Mouse (Mus musculus): ENCODE measurements around the gene Gm17374. TPM values are rescaled to one million over a fixed set of nuclear protein-coding genes. Genes with fewer than 3 reads are reported as not detected.
"Not testable (repeated sequence)": the region's sequence is repeated elsewhere in the genome, so short reads cannot be mapped to it uniquely, and the experiment has no call there.

The Gm17374 gene
- polyA plus RNA-seq (2015; fragmentation: Nextera tagmentation; extraction: Ambion mirVana), result not detected in 2 replicates

- H3K4me2 ChIP-seq (replicated peaks); H3K27me3 ChIP-seq; H3K9ac ChIP-seq; H3K4me1 ChIP-seq; H3K4me3 ChIP-seq (replicated peaks); ATAC-seq (ENCODE audit: insufficient number of reproducible peaks, low FRiP score, low TSS enrichment, low read depth); H3K27ac ChIP-seq (replicated peaks); H3K9me3 ChIP-seq (replicated peaks): not testable (repeated sequence)
- WGBS, result 95% methylated on average over 4 of the region's 4 CpGs
- H3K36me3 ChIP-seq, result peaks cover 31% of the 10 kb centered on the region
Measured at GRCm38 (mm10) chr2:140151743-140152142, at the start of gene Gm17374. TSS of gene Gm17374 (plus strand) at chr2:140152043.

GRCm38 (mm10) chr2:140104951-140105350 lies 46.9 kb upstream of the Gm17374 start:
- no peak for ATAC-seq (ENCODE audit: insufficient number of reproducible peaks, low FRiP score, low TSS enrichment, low read depth)
- WGBS, result 68% methylated on average over 3 of the region's 3 CpGs
- H3K4me1 ChIP-seq, result no peaks in the 10 kb centered on the region

GRCm38 (mm10) chr2:140107641-140108040 lies 44.2 kb upstream of the Gm17374 start:
- H3K36me3 ChIP-seq, result no peaks in the 10 kb centered on the region
- WGBS, result 82% methylated on average over 4 of the region's 4 CpGs
- H3K4me1 ChIP-seq, result no peaks in the 10 kb centered on the region
- ATAC-seq (ENCODE audit: insufficient number of reproducible peaks, low FRiP score, low TSS enrichment, low read depth), result no peak
- no peak overlapping the region for H3K4me2 ChIP-seq (replicated peaks)
- no peak overlapping the region for H3K27ac ChIP-seq (replicated peaks)
- no peak overlapping the region for H3K4me3 ChIP-seq (replicated peaks)
- no peak overlapping the region for H3K9ac ChIP-seq
- no peaks in the 10 kb centered on the region for H3K27me3 ChIP-seq
- no peaks in the 10 kb centered on the region for H3K9me3 ChIP-seq (replicated peaks)

More at GRCm38 (mm10) chr2:140104951-140105350, 46.9 kb upstream of the Gm17374 start:
- Histone ChIP-seq H3K36me3 (no peaks in the 10 kb centered on the region), H3K9ac (no peak overlapping the region), H3K4me3 (replicated peaks) (no peak overlapping the region), H3K27me3 (no peaks in the 10 kb centered on the region), H3K9me3 (replicated peaks) (no peaks in the 10 kb centered on the region), H3K27ac (replicated peaks) (no peak overlapping the region), H3K4me2 (replicated peaks) (no peak overlapping the region)

GRCm38 (mm10) chr2:140108945-140109344 lies 42.9 kb upstream of the Gm17374 start:
- Histone ChIP-seq H3K27ac (replicated peaks) (no peak overlapping the region), H3K4me3 (replicated peaks) (no peak overlapping the region), H3K9ac (no peak overlapping the region), H3K27me3 (no peaks in the 10 kb centered on the region), H3K4me2 (replicated peaks) (no peak overlapping the region), H3K4me1 (no peaks in the 10 kb centered on the region), H3K9me3 (replicated peaks) (no peaks in the 10 kb centered on the region), H3K36me3 (no peaks in the 10 kb centered on the region)
- ATAC-seq (ENCODE audit: insufficient number of reproducible peaks, low FRiP score, low TSS enrichment, low read depth), result no peak
- whole genome bisulfite sequencing, result 41% methylated on average over 1 of the region's 1 CpGs

- no peaks in the 10 kb centered on the region for H3K27me3 ChIP-seq
- H3K27ac ChIP-seq (replicated peaks), result no peak overlapping the region
- H3K36me3 ChIP-seq, result no peaks in the 10 kb centered on the region
- no peak overlapping the region for H3K9ac ChIP-seq
- no peaks in the 10 kb centered on the region for H3K4me1 ChIP-seq
- WGBS, result 72% methylated on average over 8 of the region's 8 CpGs
- no peak overlapping the region for H3K4me3 ChIP-seq (replicated peaks)
- no peaks in the 10 kb centered on the region for H3K9me3 ChIP-seq (replicated peaks)
- ATAC-seq (ENCODE audit: insufficient number of reproducible peaks, low FRiP score, low TSS enrichment, low read depth), result no peak
- H3K4me2 ChIP-seq (replicated peaks), result no peak overlapping the region
Measured at GRCm38 (mm10) chr2:140113851-140114250, 38.0 kb upstream of the Gm17374 start.

GRCm38 (mm10) chr2:140125516-140125915 lies 26.3 kb upstream of the Gm17374 start:
- 82% methylated on average over 2 of the region's 2 CpGs for WGBS
- Histone ChIP-seq H3K4me1 (no peaks in the 10 kb centered on the region), H3K9ac (no peak overlapping the region)

GRCm38 (mm10) chr2:140159186-140159730 lies 7.4 kb downstream of the Gm17374 start:
- no peak for ATAC-seq (ENCODE audit: insufficient number of reproducible peaks, low FRiP score, low TSS enrichment, low read depth)
- H3K9ac ChIP-seq, result no peak overlapping the region
- 74% methylated on average over 3 of the region's 3 CpGs for WGBS
- no peak overlapping the region for H3K27ac ChIP-seq (replicated peaks)
- H3K9me3 ChIP-seq (replicated peaks), result no peaks in the 10 kb centered on the region
- no peak overlapping the region for H3K4me3 ChIP-seq (replicated peaks)
- peaks cover 39% of the 10 kb centered on the region for H3K36me3 ChIP-seq
- no peak overlapping the region for H3K4me2 ChIP-seq (replicated peaks)
- H3K4me1 ChIP-seq, result no peaks in the 10 kb centered on the region
- H3K27me3 ChIP-seq, result no peaks in the 10 kb centered on the region

More at GRCm38 (mm10) chr2:140125516-140125915, 26.3 kb upstream of the Gm17374 start:
- H3K27ac ChIP-seq (replicated peaks), result no peak overlapping the region
- no peak for ATAC-seq (ENCODE audit: insufficient number of reproducible peaks, low FRiP score, low TSS enrichment, low read depth)
- no peaks in the 10 kb centered on the region for H3K27me3 ChIP-seq
- H3K4me3 ChIP-seq (replicated peaks), result no peak overlapping the region
- no peak overlapping the region for H3K4me2 ChIP-seq (replicated peaks)
- no peaks in the 10 kb centered on the region for H3K9me3 ChIP-seq (replicated peaks)
- peaks cover 58% of the 10 kb centered on the region for H3K36me3 ChIP-seq

- H3K4me1 ChIP-seq, result no peaks in the 10 kb centered on the region
- no peak overlapping the region for H3K4me3 ChIP-seq (replicated peaks)
- H3K27me3 ChIP-seq, result no peaks in the 10 kb centered on the region
- H3K4me2 ChIP-seq (replicated peaks), result no peak overlapping the region
- no peak overlapping the region for H3K9ac ChIP-seq
- WGBS, result 96% methylated on average over 5 of the region's 5 CpGs
- no peak overlapping the region for H3K27ac ChIP-seq (replicated peaks)
- no peaks in the 10 kb centered on the region for H3K9me3 ChIP-seq (replicated peaks)
- peaks cover 31% of the 10 kb centered on the region for H3K36me3 ChIP-seq
- no peak for ATAC-seq (ENCODE audit: insufficient number of reproducible peaks, low FRiP score, low TSS enrichment, low read depth)
Measured at GRCm38 (mm10) chr2:140163351-140163854, 11.6 kb downstream of the Gm17374 start.

- no peaks in the 10 kb centered on the region for H3K9me3 ChIP-seq (replicated peaks)
- H3K27me3 ChIP-seq, result no peaks in the 10 kb centered on the region
- no peak for ATAC-seq (ENCODE audit: insufficient number of reproducible peaks, low FRiP score, low TSS enrichment, low read depth)
- H3K4me3 ChIP-seq (replicated peaks), result no peak overlapping the region
- H3K9ac ChIP-seq, result no peak overlapping the region
- WGBS, result 58% methylated on average over 1 of the region's 1 CpGs
- no peak overlapping the region for H3K4me2 ChIP-seq (replicated peaks)
- no peak overlapping the region for H3K27ac ChIP-seq (replicated peaks)
- peaks cover 17% of the 10 kb centered on the region for H3K36me3 ChIP-seq
- peaks cover 15% of the 10 kb centered on the region for H3K4me1 ChIP-seq
Measured at GRCm38 (mm10) chr2:140169057-140169456, 17.2 kb downstream of the Gm17374 start.

- WGBS, result under 1% methylated on average over 43 of the region's 43 CpGs
- Histone ChIP-seq H3K36me3 (peaks cover 11% of the 10 kb centered on the region; the same call in 1 of the 2 replicates), H3K9me3 (replicated peaks) (no peaks in the 10 kb centered on the region), H3K4me2 (replicated peaks) (peak within 1 kb of the TSS; percentile 64), H3K4me3 (replicated peaks) (peak within 1 kb of the TSS; percentile 84), H3K9ac (peak within 1 kb of the TSS; percentile 72), H3K27ac (replicated peaks) (peak within 1 kb of the TSS; percentile 87), H3K27me3 (no peaks in the 10 kb centered on the region), H3K4me1 (peaks cover 15% of the 10 kb centered on the region)
- peak; percentile 98 for ATAC-seq (ENCODE audit: insufficient number of reproducible peaks, low FRiP score, low TSS enrichment, low read depth)
Measured at GRCm38 (mm10) chr2:140170127-140170802, 18.4 kb downstream of the Gm17374 start, which contains the start of the genes Esf1 and Ndufaf5. TSS of gene Esf1 (minus strand) at chr2:140170564. TSS of gene Ndufaf5 (plus strand) at chr2:140170649.

GRCm38 (mm10) chr2:140170803-140171553 lies 19.1 kb downstream of the Gm17374 start:
- H3K27ac ChIP-seq (replicated peaks), result peak overlapping the region; percentile 87
- H3K27me3 ChIP-seq, result no peaks in the 10 kb centered on the region
- H3K4me2 ChIP-seq (replicated peaks), result peak overlapping the region; percentile 64
- peaks cover 15% of the 10 kb centered on the region for H3K4me1 ChIP-seq
- WGBS, result 5% methylated on average over 28 of the region's 28 CpGs
- ATAC-seq (ENCODE audit: insufficient number of reproducible peaks, low FRiP score, low TSS enrichment, low read depth), result peak; percentile 89
- peak overlapping the region; percentile 84 for H3K4me3 ChIP-seq (replicated peaks)
- peak overlapping the region; percentile 72 for H3K9ac ChIP-seq
- H3K36me3 ChIP-seq, result peaks cover 10% of the 10 kb centered on the region; the same call in 1 of the 2 replicates
- no peaks in the 10 kb centered on the region for H3K9me3 ChIP-seq (replicated peaks)
